Mouse (Mus musculus) layer of hippocampus, postnatal 10 days (tissue): ENCODE data around the gene Gm37240. TPM values are rescaled to one million over a fixed set of nuclear protein-coding genes. Genes with fewer than 3 reads are reported as not detected.

ENCODE experiments used
- DNase-seq, 2 experiments: peaks; one replicate each; pipeline ENCODE4 v3.0.0; 2021; ENCODE audit warnings: low spot score in 2 of 2
- microRNA-seq, 2 experiments: library from miRNA; unstranded; fragments of <30 nt; microRNA quantifications; one replicate each; pipeline ENCODE4 v1.2.0; 2021
- total RNA-seq, 2 experiments: library from RNA; stranded (reverse); gene quantifications; 2 replicates each; pipeline ENCODE4 v1.2.3; 2021

The Gm37240 gene
- total RNA-seq, 2 experiments from 2014 or later, result 0.75 to 0.80 TPM

- no peak for DNase-seq
These were observed 1419.2 kb downstream of the Gm37240 start for GRCm38 (mm10) chr3:84468111-84468453.

GRCm38 (mm10) chr3:84467419-84468110, 1419.8 kb downstream of the Gm37240 start:
- DNase-seq, result no peak

GRCm38 (mm10) chr3:84465822-84466500, 1421.4 kb downstream of the Gm37240 start:
- no peak for DNase-seq

- no peak for DNase-seq
These were observed 1425.6 kb downstream of the Gm37240 start for GRCm38 (mm10) chr3:84461687-84462086.

GRCm38 (mm10) chr3:84460952-84461351, 1426.4 kb downstream of the Gm37240 start:
- DNase-seq, result no peak

- DNase-seq, result no peak
These were observed 1426.8 kb downstream of the Gm37240 start for GRCm38 (mm10) chr3:84460499-84460898.

- no peak for DNase-seq
These were observed 1431.4 kb downstream of the Gm37240 start for GRCm38 (mm10) chr3:84455733-84456417.

- DNase-seq, result no peak
These were observed 1436.7 kb downstream of the Gm37240 start for GRCm38 (mm10) chr3:84450651-84451050.

GRCm38 (mm10) chr3:84449015-84449414, 1438.3 kb downstream of the Gm37240 start:
- no peak for DNase-seq

- no peak for DNase-seq
These were observed 1439.5 kb downstream of the Gm37240 start for GRCm38 (mm10) chr3:84447803-84448202.

Small RNAs within 50 kb of the gene (microRNA-seq; reads per million reads assigned to microRNA genes)
- gene Mir466k, result 0 reads per million in 2 experiments

Other genes with a start within 250 kb of the Gm37240 start
- gene Fam160a1, start 70.2 kb downstream of the Gm37240 start, total RNA-seq, result 1 to 10 TPM; 3.5 to 4.2 TPM
- gene Glt28d2, start within 50 bp of the Gm37240 start, total RNA-seq, result under 1 TPM; 0.59 to 0.67 TPM
- 10 to 100 TPM; 41.7 to 51.6 TPM for gene Sh3d19, start 83.6 kb upstream of the Gm37240 start, total RNA-seq
- gene Prss48, start 115.0 kb upstream of the Gm37240 start, total RNA-seq, result not detected